Mouse (Mus musculus) bone marrow, adult 2 months (tissue): Measurements from ENCODE around the gene Dnmt1. TPM values are rescaled to one million over a fixed set of nuclear protein-coding genes. Genes with fewer than 3 reads are reported as not detected.

ENCODE experiments used
- H3K27ac ChIP-seq: fragments of 200-500 bp; 2 replicates; pipeline ENCODE4 v1.5.1; 2012; ENCODE audit warnings: low read depth, mild to moderate bottlenecking, control low read depth, inconsistent platforms, low read length; ENCODE audit not compliant: control insufficient read depth, poor library complexity, insufficient read depth
- H3K4me1 ChIP-seq: fragments of 200-500 bp; 2 replicates; pipeline ENCODE4 v1.6.1; 2011; ENCODE audit warnings: low read length; ENCODE audit not compliant: control insufficient read depth, insufficient read depth
- H3K4me3 ChIP-seq: fragments of 200-500 bp; replicated peaks from 2 replicates; pipeline ENCODE3; 2011; ENCODE audit warnings: mild to moderate bottlenecking, low read depth, low read length, control low read depth; ENCODE audit not compliant: control insufficient read depth
- CTCF ChIP-seq: fragments of 200-500 bp; IDR thresholded peaks from 2 replicates; pipeline ENCODE4 v1.5.1; 2011; ENCODE audit warnings: low read length, control low read depth; ENCODE audit not compliant: control insufficient read depth, insufficient read depth
- POLR2A ChIP-seq: fragments of 200-500 bp; IDR thresholded peaks from 2 replicates; pipeline ENCODE4 v1.6.1; 2011; ENCODE audit warnings: low read depth, mild to moderate bottlenecking, control low read depth, low read length, borderline replicate concordance; ENCODE audit not compliant: control insufficient read depth
- WGBS: fragments of 180-500 bp; shearing (Covaris S2); methylation state at CpG from one replicate; pipeline ENCODE4 v1.1.7; 2018; 5-methylcytosine and 5-hydroxymethylcytosine counted together
- polyA plus RNA-seq: library from polyadenylated mRNA; stranded (reverse); fragments of >200 nt; gene quantifications from 2 replicates; pipeline ENCODE4 v1.2.4, GENCODE M21; 2011; ENCODE audit warnings: low replicate concordance; ENCODE audit not compliant: missing spikeins, insufficient read depth, insufficient read length

Gene Dnmt1
- polyA plus RNA-seq, 1 experiment: 98.4 TPM

- H3K4me3 ChIP-seq: no peak overlapping the region
- H3K4me1 ChIP-seq: no peaks in the 10 kb centered on the region
- 59% methylated on average over 3 of the region's 3 CpGs for WGBS
Observed at GRCm38 (mm10) chr9:20982171-20982570, 22.5 kb upstream of the Dnmt1 start.

GRCm38 (mm10) chr9:20979769-20980168 is 20.1 kb upstream of the Dnmt1 start:
- no peaks in the 10 kb centered on the region for H3K4me1 ChIP-seq
- WGBS: 67% methylated on average over 7 of the region's 7 CpGs
- no peak overlapping the region for H3K4me3 ChIP-seq
- H3K27ac ChIP-seq: no peak overlapping the region
- TF ChIP-seq CTCF (no peak), POLR2A (no peak)

More at GRCm38 (mm10) chr9:20982171-20982570, 22.5 kb upstream of the Dnmt1 start:
- H3K27ac ChIP-seq: no peak overlapping the region
- TF ChIP-seq POLR2A (no peak), CTCF (no peak)

- H3K27ac ChIP-seq: no peak overlapping the region
- no peak for TF ChIP-seq POLR2A
- no peaks in the 10 kb centered on the region for H3K4me1 ChIP-seq
- no peak overlapping the region for H3K4me3 ChIP-seq
- WGBS: 63% methylated on average over 5 of the region's 5 CpGs
Observed at GRCm38 (mm10) chr9:20979181-20979580, 19.5 kb upstream of the Dnmt1 start.

GRCm38 (mm10) chr9:20978409-20979095 is 18.9 kb upstream of the Dnmt1 start:
- Histone ChIP-seq H3K27ac (no peak overlapping the region), H3K4me1 (no peaks in the 10 kb centered on the region; the same call in 1 of the 2 replicates)
- TF ChIP-seq POLR2A: no peak
- no peak for TF ChIP-seq CTCF

GRCm38 (mm10) chr9:20976961-20977689 is 17.4 kb upstream of the Dnmt1 start:
- Histone ChIP-seq H3K4me1 (no peaks in the 10 kb centered on the region; the same call in 1 of the 2 replicates), H3K4me3 (peak overlapping the region; percentile 88), H3K27ac (no peak overlapping the region)
- TF ChIP-seq CTCF (no peak), POLR2A (no peak)
- 2% methylated on average over 4 of the region's 4 CpGs for WGBS

More at GRCm38 (mm10) chr9:20978409-20979095, 18.9 kb upstream of the Dnmt1 start:
- 63% methylated on average over 10 of the region's 10 CpGs for WGBS
- no peak overlapping the region for H3K4me3 ChIP-seq

GRCm38 (mm10) chr9:20976216-20976960 is 16.7 kb upstream of the Dnmt1 start, which contains the start of gene S1pr2:
Gene S1pr2 (minus strand): TSS chr9:20976781.
- H3K4me3 ChIP-seq: peak within 1 kb of the TSS; percentile 88
- TF ChIP-seq POLR2A (peak; percentile 34; the same call in 1 of the 2 replicates), CTCF (no peak)
- no peaks in the 10 kb centered on the region; the same call in 1 of the 2 replicates for H3K4me1 ChIP-seq
- under 1% methylated on average over 47 of the region's 47 CpGs for WGBS
- no peak within 1 kb of the TSS for H3K27ac ChIP-seq

- no peaks in the 10 kb centered on the region; the same call in 1 of the 2 replicates for H3K4me1 ChIP-seq
- no peak overlapping the region for H3K27ac ChIP-seq
- WGBS: 4% methylated on average over 45 of the region's 45 CpGs
- peak overlapping the region; percentile 88 for H3K4me3 ChIP-seq
- no peak for TF ChIP-seq POLR2A
Observed at GRCm38 (mm10) chr9:20975431-20976215, 15.9 kb upstream of the Dnmt1 start.
